Mouse (Mus musculus): ENCODE results near the gene Jpt2. TPM values are rescaled to one million over a fixed set of nuclear protein-coding genes. Genes with fewer than 3 reads are reported as not detected.

The Jpt2 gene
- polyA plus RNA-seq, 1 experiment from 2014 or later = 197 TPM

GRCm38 (mm10) chr17:24897600-24897999 is 62.9 kb downstream of the Jpt2 start:
- peaks cover 30% of the 10 kb centered on the region for H3K4me1 ChIP-seq (ENCODE audit: insufficient read depth, low read length)
- H3K4me2 ChIP-seq (replicated peaks; ENCODE audit: low read depth, low read length) = peak overlapping the region; percentile 99; the same call in 1 of the 2 replicates
- peaks cover 63% of the 10 kb centered on the region for H3K36me3 ChIP-seq (ENCODE audit: insufficient read depth, low read length)
- no peaks in the 10 kb centered on the region for H3K27me3 ChIP-seq (ENCODE audit: insufficient read depth, low read length)
- H3K9ac ChIP-seq (replicated peaks; ENCODE audit: low read length) = no peak overlapping the region; the same call in 1 of the 2 replicates
- no peak for ATAC-seq (ENCODE audit: low FRiP score, low TSS enrichment)
- H3K4me3 ChIP-seq (ENCODE audit: low read length) = no peak overlapping the region
- H3K27ac ChIP-seq (ENCODE audit: low read length) = no peak overlapping the region
- H3K9me3 ChIP-seq (ENCODE audit: low read length) = no peaks in the 10 kb centered on the region
- 69% methylated on average over 4 of the region's 4 CpGs for WGBS

DNA sequence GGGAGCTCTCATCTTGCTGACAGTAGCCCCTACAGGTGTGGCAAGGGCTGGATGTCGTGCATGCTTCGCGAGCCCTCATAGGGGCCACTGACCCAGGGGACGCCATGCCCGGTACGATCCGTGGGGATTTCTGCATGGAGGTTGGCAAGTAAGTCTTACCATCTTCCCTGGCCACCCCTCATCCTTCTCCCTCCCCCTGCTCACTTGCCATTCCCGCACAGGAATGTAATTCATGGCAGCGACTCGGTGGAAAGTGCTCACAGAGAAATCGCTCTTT is 63.6 kb downstream of the Jpt2 start:
- peak overlapping the region; percentile 99 for H3K4me2 ChIP-seq (replicated peaks; ENCODE audit: low read depth, low read length)
- peaks cover 30% of the 10 kb centered on the region for H3K4me1 ChIP-seq (ENCODE audit: insufficient read depth, low read length)
- WGBS = 31% methylated on average over 11 of the region's 11 CpGs
- no peak for ATAC-seq (ENCODE audit: low FRiP score, low TSS enrichment)
- H3K9ac ChIP-seq (replicated peaks; ENCODE audit: low read length) = peak overlapping the region; percentile 91
- peak overlapping the region; percentile 80 for H3K4me3 ChIP-seq (ENCODE audit: low read length)
- H3K36me3 ChIP-seq (ENCODE audit: insufficient read depth, low read length) = peaks cover 63% of the 10 kb centered on the region
- no peaks in the 10 kb centered on the region for H3K27me3 ChIP-seq (ENCODE audit: insufficient read depth, low read length)
- no peaks in the 10 kb centered on the region for H3K9me3 ChIP-seq (ENCODE audit: low read length)
- peak overlapping the region; percentile 78; the same call in 1 of the 2 replicates for H3K27ac ChIP-seq (ENCODE audit: low read length)

- Histone ChIP-seq H3K4me2 (replicated peaks; ENCODE audit: low read depth, low read length) (peak within 1 kb of the TSS; percentile 99), H3K4me1 (ENCODE audit: insufficient read depth, low read length) (peaks cover 30% of the 10 kb centered on the region), H3K36me3 (ENCODE audit: insufficient read depth, low read length) (peaks cover 61% of the 10 kb centered on the region), H3K9me3 (ENCODE audit: low read length) (no peaks in the 10 kb centered on the region), H3K4me3 (ENCODE audit: low read length) (peak within 1 kb of the TSS; percentile 80), H3K9ac (replicated peaks; ENCODE audit: low read length) (peak within 1 kb of the TSS; percentile 91), H3K27ac (ENCODE audit: low read length) (peak within 1 kb of the TSS; percentile 78), H3K27me3 (ENCODE audit: insufficient read depth, low read length) (no peaks in the 10 kb centered on the region)
- ATAC-seq (ENCODE audit: low FRiP score, low TSS enrichment) = peak; percentile 80
- WGBS = under 1% methylated on average over 50 of the region's 50 CpGs
Observed at GRCm38 (mm10) chr17:24896241-24896992, 64.1 kb downstream of the Jpt2 start, which contains the start of gene Nme3. Gene Nme3, plus strand, starts transcription at chr17:24896500.

DNA sequence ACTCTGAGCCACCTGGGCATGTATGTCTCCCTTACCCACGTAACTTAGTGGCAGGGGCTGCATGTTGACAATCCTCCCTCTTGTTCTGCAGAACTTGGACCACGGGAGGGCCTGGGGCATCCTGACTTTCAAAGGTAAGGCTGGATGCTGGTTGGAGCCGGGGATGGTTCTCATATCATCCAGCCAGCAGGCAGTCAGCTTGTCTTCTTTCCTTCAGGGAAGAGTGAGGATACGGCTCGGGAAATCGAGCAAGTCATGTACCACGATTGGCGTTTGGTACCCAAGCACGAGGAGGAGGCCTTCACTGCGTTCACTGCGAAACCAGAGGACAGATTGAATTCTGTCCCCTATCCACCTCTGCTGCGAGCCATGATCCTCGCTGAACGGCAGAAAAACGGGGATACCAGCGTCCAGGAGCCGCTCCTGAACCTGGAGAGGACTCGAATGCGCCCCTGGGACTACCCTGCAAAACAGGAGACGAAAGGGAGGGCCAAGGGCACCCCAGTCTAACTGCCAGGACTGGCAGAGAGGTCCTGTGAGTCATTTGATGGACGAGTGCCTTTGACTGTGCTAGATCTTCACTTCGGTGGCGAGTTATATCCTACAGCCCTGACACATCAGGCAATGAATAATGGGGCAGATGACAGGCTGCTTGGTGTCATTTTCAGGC is 64.8 kb downstream of the Jpt2 start:
- ATAC-seq (ENCODE audit: low FRiP score, low TSS enrichment) = no peak
- Histone ChIP-seq H3K9ac (replicated peaks; ENCODE audit: low read length) (peak overlapping the region; percentile 91), H3K36me3 (ENCODE audit: insufficient read depth, low read length) (peaks cover 61% of the 10 kb centered on the region), H3K27ac (ENCODE audit: low read length) (peak overlapping the region; percentile 78), H3K4me3 (ENCODE audit: low read length) (peak overlapping the region; percentile 80), H3K4me2 (replicated peaks; ENCODE audit: low read depth, low read length) (peak overlapping the region; percentile 99), H3K9me3 (ENCODE audit: low read length) (no peaks in the 10 kb centered on the region), H3K4me1 (ENCODE audit: insufficient read depth, low read length) (peaks cover 30% of the 10 kb centered on the region), H3K27me3 (ENCODE audit: insufficient read depth, low read length) (no peaks in the 10 kb centered on the region)
- WGBS = 8% methylated on average over 23 of the region's 23 CpGs

GRCm38 (mm10) chr17:24894995-24895547 is 65.4 kb downstream of the Jpt2 start, which contains the start of the genes Eme2 and Mrps34:
Gene Eme2, minus strand, starts transcription at chr17:24895087.
Gene Mrps34, plus strand, starts transcription at chr17:24895116.
- H3K4me3 ChIP-seq (ENCODE audit: low read length) = peak within 1 kb of the TSS; percentile 80
- peak within 1 kb of the TSS; percentile 78 for H3K27ac ChIP-seq (ENCODE audit: low read length)
- H3K9me3 ChIP-seq (ENCODE audit: low read length) = no peaks in the 10 kb centered on the region
- H3K4me2 ChIP-seq (replicated peaks; ENCODE audit: low read depth, low read length) = peak within 1 kb of the TSS; percentile 99
- under 1% methylated on average over 62 of the region's 62 CpGs for WGBS
- peak within 1 kb of the TSS; percentile 91 for H3K9ac ChIP-seq (replicated peaks; ENCODE audit: low read length)
- no peaks in the 10 kb centered on the region for H3K27me3 ChIP-seq (ENCODE audit: insufficient read depth, low read length)
- peaks cover 60% of the 10 kb centered on the region for H3K36me3 ChIP-seq (ENCODE audit: insufficient read depth, low read length)
- peaks cover 30% of the 10 kb centered on the region for H3K4me1 ChIP-seq (ENCODE audit: insufficient read depth, low read length)
- peak; percentile 33; the same call in 1 of the 2 replicates for ATAC-seq (ENCODE audit: low FRiP score, low TSS enrichment)

- 0 out of 2 replicates have a peak, but pooled peaks have one; percentile 9 for ATAC-seq (ENCODE audit: low FRiP score, low TSS enrichment)
- H3K9ac ChIP-seq (replicated peaks; ENCODE audit: low read length) = peak overlapping the region; percentile 91
- H3K4me2 ChIP-seq (replicated peaks; ENCODE audit: low read depth, low read length) = peak overlapping the region; percentile 99
- peak overlapping the region; percentile 65 for H3K27ac ChIP-seq (ENCODE audit: low read length)
- H3K36me3 ChIP-seq (ENCODE audit: insufficient read depth, low read length) = peaks cover 53% of the 10 kb centered on the region
- 9% methylated on average over 31 of the region's 31 CpGs for WGBS
- H3K4me3 ChIP-seq (ENCODE audit: low read length) = peak overlapping the region; percentile 80
- no peaks in the 10 kb centered on the region for H3K27me3 ChIP-seq (ENCODE audit: insufficient read depth, low read length)
- H3K4me1 ChIP-seq (ENCODE audit: insufficient read depth, low read length) = peaks cover 30% of the 10 kb centered on the region
- H3K9me3 ChIP-seq (ENCODE audit: low read length) = no peaks in the 10 kb centered on the region
Observed at GRCm38 (mm10) chr17:24894061-24894994, 66.2 kb downstream of the Jpt2 start.

DNA sequence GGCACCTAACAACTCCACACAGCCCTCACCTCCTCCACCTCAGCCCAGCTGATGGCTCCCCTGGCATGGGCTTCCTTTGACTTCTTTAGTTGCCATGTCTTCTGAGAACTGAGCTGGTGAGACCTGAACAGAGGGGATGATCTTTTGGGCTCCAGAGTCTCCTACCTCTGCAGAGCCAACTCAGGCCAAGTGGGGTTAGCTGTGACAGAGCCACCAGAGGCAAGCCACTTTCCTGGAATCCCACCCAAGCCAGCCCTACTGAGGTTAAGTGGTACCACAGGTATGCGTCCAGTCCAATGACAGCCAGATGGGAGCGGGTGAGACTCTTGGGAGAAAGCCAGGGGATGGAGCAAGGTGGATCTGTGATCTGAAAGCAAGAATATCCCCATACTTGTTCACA is 67.2 kb downstream of the Jpt2 start:
- ATAC-seq (ENCODE audit: low FRiP score, low TSS enrichment) = no peak
- 97% methylated on average over 2 of the region's 2 CpGs for WGBS
- peaks cover 42% of the 10 kb centered on the region for H3K36me3 ChIP-seq (ENCODE audit: insufficient read depth, low read length)
- H3K27ac ChIP-seq (ENCODE audit: low read length) = no peak overlapping the region
- no peak overlapping the region for H3K9ac ChIP-seq (replicated peaks; ENCODE audit: low read length)
- no peaks in the 10 kb centered on the region for H3K9me3 ChIP-seq (ENCODE audit: low read length)
- no peak overlapping the region for H3K4me3 ChIP-seq (ENCODE audit: low read length)
- H3K4me1 ChIP-seq (ENCODE audit: insufficient read depth, low read length) = peaks cover 30% of the 10 kb centered on the region
- H3K4me2 ChIP-seq (replicated peaks; ENCODE audit: low read depth, low read length) = no peak overlapping the region
- no peaks in the 10 kb centered on the region for H3K27me3 ChIP-seq (ENCODE audit: insufficient read depth, low read length)

DNA sequence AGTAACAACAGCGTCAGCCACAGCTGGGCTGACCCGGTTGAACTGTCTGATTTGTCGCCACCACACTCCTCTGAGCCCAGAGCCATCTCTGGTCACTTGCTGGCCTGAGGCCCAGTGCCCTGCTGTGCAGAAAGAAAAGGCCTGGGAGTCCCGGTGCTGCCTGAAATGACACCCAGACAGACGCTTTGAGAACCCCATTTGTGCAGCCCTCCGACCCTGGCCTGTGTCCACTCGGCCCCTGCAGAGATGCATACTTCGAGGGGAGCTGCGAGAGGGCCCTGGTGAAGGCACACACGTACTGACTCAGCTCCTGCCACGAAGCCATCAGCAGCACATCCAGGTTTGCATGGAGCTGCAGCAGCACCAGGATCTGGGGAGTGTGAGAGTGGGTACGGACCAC is 67.7 kb downstream of the Jpt2 start:
- Histone ChIP-seq H3K36me3 (ENCODE audit: insufficient read depth, low read length) (peaks cover 37% of the 10 kb centered on the region), H3K27me3 (ENCODE audit: insufficient read depth, low read length) (no peaks in the 10 kb centered on the region), H3K4me1 (ENCODE audit: insufficient read depth, low read length) (peaks cover 30% of the 10 kb centered on the region), H3K9me3 (ENCODE audit: low read length) (no peaks in the 10 kb centered on the region), H3K4me2 (replicated peaks; ENCODE audit: low read depth, low read length) (no peak overlapping the region), H3K9ac (replicated peaks; ENCODE audit: low read length) (no peak overlapping the region), H3K27ac (ENCODE audit: low read length) (no peak overlapping the region), H3K4me3 (ENCODE audit: low read length) (no peak overlapping the region)
- 94% methylated on average over 12 of the region's 12 CpGs for WGBS
- ATAC-seq (ENCODE audit: low FRiP score, low TSS enrichment) = no peak

DNA sequence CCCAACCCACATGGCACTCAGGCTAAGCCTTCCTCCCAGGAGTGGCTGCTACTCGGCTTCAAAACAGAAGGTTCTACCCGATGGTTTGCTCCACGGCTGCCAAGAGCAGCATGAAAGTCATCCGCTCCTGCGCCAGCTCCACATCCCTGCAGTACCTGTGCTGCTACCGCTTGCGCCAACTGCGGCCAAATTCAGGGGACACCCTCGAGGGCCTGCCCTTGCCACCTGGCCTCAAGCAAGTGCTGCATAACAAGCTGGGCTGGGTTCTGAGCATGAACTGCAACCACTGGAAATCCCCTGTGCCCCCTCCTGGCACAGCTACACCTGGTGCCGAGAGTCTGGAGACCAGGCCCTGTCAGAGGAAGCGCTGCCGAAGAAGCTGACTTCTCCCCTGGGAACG is 69.2 kb downstream of the Jpt2 start:
- Histone ChIP-seq H3K27ac (ENCODE audit: low read length) (no peak overlapping the region), H3K27me3 (ENCODE audit: insufficient read depth, low read length) (no peaks in the 10 kb centered on the region), H3K9me3 (ENCODE audit: low read length) (no peaks in the 10 kb centered on the region), H3K4me2 (replicated peaks; ENCODE audit: low read depth, low read length) (no peak overlapping the region), H3K4me3 (ENCODE audit: low read length) (no peak overlapping the region), H3K4me1 (ENCODE audit: insufficient read depth, low read length) (peaks cover 27% of the 10 kb centered on the region), H3K9ac (replicated peaks; ENCODE audit: low read length) (no peak overlapping the region), H3K36me3 (ENCODE audit: insufficient read depth, low read length) (peaks cover 35% of the 10 kb centered on the region)
- ATAC-seq (ENCODE audit: low FRiP score, low TSS enrichment) = no peak
- WGBS = 89% methylated on average over 13 of the region's 13 CpGs

All from kidney, embryonic 16.5 days (tissue).